Mouse (Mus musculus): ENCODE measurements around the gene Dusp15. TPM values are rescaled to one million over a fixed set of nuclear protein-coding genes. Genes with fewer than 3 reads are reported as not detected.

The Dusp15 gene
- polyA plus RNA-seq, 1 experiment from 2014 or later, result 8.8 TPM

DNA sequence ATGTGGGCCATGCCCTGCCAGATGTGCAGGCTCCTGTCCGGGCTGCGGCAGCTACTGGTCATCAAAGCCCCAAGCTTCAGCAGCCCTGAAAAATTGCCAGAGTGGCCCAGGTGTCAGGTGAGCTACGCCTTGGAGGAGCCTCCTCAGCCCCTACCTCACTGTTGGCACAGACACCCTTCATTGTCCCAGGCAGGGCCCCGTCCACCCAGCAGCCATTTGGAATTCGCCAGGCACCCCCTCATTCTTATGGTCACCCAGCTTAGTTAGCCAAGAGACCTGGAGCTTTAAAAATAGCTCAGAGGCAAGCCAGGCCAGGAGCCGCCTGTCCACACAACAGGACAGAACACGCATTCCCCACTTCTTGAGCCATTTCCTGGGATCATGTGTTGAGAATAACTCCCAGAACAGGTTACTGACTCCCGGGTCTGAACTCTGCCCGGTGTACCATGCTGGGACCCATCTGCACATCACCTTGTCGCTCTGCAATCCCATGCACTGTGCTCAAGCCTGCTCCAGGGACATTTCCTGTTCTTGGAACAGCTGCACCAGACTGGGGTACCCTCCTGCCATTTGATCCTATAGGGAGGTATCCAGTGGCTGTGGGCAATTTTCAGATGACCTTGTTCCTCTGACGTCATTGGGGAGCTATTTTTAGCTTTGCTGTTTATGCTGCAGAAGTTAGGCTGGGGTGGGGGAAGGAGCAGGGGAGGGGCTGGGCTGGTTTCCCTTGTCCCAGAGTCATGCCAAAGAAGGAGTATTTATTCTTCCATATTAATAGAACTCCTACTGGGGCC lies 46.3 kb downstream of the Dusp15 start:
- H3K9ac ChIP-seq (ENCODE audit: low read depth, low read length), result no peak overlapping the region
- ATAC-seq (replicated peaks; ENCODE audit: low FRiP score, low read depth), result peak; percentile 61
- DNase-seq (ENCODE audit: low spot score), result peak; percentile 63
- H3K4me3 ChIP-seq (replicated peaks; ENCODE audit: low read depth, low read length), result no peak overlapping the region
- WGBS, result 33% methylated on average over 11 of the region's 11 CpGs
- no peaks in the 10 kb centered on the region for H3K36me3 ChIP-seq (ENCODE audit: insufficient read depth, low read length)
- TF ChIP-seq CTCF (IDR thresholded peaks at IDR 0.05; ENCODE audit: low read depth), result no peak
- peaks cover 6% of the 10 kb centered on the region for H3K4me1 ChIP-seq (replicated peaks; ENCODE audit: insufficient read depth, low read length)
- H3K9me3 ChIP-seq (replicated peaks; ENCODE audit: low read length), result no peaks in the 10 kb centered on the region
- H3K4me2 ChIP-seq (ENCODE audit: low read length), result no peak overlapping the region
- peak overlapping the region; percentile 42; the same call in 1 of the 2 replicates for H3K27ac ChIP-seq
- no peaks in the 10 kb centered on the region for H3K27me3 ChIP-seq (ENCODE audit: insufficient read depth, low read length)

GRCm38 (mm10) chr2:152904127-152904643 lies 47.3 kb downstream of the Dusp15 start:
- Histone ChIP-seq H3K4me1 (replicated peaks; ENCODE audit: insufficient read depth, low read length) (peaks cover 6% of the 10 kb centered on the region), H3K9ac (ENCODE audit: low read depth, low read length) (no peak overlapping the region), H3K27ac (no peak overlapping the region), H3K9me3 (replicated peaks; ENCODE audit: low read length) (no peaks in the 10 kb centered on the region), H3K27me3 (ENCODE audit: insufficient read depth, low read length) (no peaks in the 10 kb centered on the region), H3K4me3 (replicated peaks; ENCODE audit: low read depth, low read length) (no peak overlapping the region), H3K36me3 (ENCODE audit: insufficient read depth, low read length) (no peaks in the 10 kb centered on the region), H3K4me2 (ENCODE audit: low read length) (no peak overlapping the region)
- 58% methylated on average over 5 of the region's 5 CpGs for WGBS
- DNase-seq (ENCODE audit: low spot score), result no peak
- TF ChIP-seq CTCF (IDR thresholded peaks at IDR 0.05; ENCODE audit: low read depth), result no peak
- no peak for ATAC-seq (replicated peaks; ENCODE audit: low FRiP score, low read depth)

DNA sequence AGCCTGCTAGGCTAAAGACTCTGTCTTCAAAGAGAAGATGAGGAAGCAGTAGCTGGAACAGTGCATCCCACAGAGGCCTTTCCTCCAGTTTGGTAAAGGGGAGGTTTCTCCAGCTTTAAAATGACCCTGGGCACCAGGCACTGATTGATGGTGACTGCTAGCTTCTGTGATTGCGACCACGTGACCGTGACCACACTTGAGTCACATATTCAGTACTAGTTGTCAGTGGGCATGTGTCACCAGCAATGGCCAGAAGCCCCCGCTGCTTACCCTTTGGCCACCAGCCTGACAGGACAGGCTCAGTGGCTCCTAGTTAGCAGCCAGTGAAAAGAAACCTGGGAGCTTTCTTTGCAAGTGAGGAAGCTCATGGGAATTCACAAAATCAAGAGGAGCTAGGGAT lies 47.9 kb downstream of the Dusp15 start:
- 40% methylated on average over 4 of the region's 4 CpGs for WGBS
- no peaks in the 10 kb centered on the region for H3K36me3 ChIP-seq (ENCODE audit: insufficient read depth, low read length)
- peaks cover 6% of the 10 kb centered on the region for H3K4me1 ChIP-seq (replicated peaks; ENCODE audit: insufficient read depth, low read length)
- no peak overlapping the region for H3K27ac ChIP-seq
- H3K9ac ChIP-seq (ENCODE audit: low read depth, low read length), result no peak overlapping the region
- TF ChIP-seq CTCF (IDR thresholded peaks at IDR 0.05; ENCODE audit: low read depth), result no peak
- no peaks in the 10 kb centered on the region for H3K27me3 ChIP-seq (ENCODE audit: insufficient read depth, low read length)
- H3K4me3 ChIP-seq (replicated peaks; ENCODE audit: low read depth, low read length), result no peak overlapping the region
- no peak for ATAC-seq (replicated peaks; ENCODE audit: low FRiP score, low read depth)
- no peaks in the 10 kb centered on the region for H3K9me3 ChIP-seq (replicated peaks; ENCODE audit: low read length)
- H3K4me2 ChIP-seq (ENCODE audit: low read length), result no peak overlapping the region
- no peak for DNase-seq (ENCODE audit: low spot score)

- DNase-seq (ENCODE audit: low spot score) (no peak), ATAC-seq (replicated peaks; ENCODE audit: low FRiP score, low read depth) (no peak)
- Histone ChIP-seq H3K27ac (no peak overlapping the region), H3K4me2 (ENCODE audit: low read length) (no peak overlapping the region), H3K27me3 (ENCODE audit: insufficient read depth, low read length) (no peaks in the 10 kb centered on the region), H3K9ac (ENCODE audit: low read depth, low read length) (no peak overlapping the region), H3K36me3 (ENCODE audit: insufficient read depth, low read length) (no peaks in the 10 kb centered on the region), H3K9me3 (replicated peaks; ENCODE audit: low read length) (no peaks in the 10 kb centered on the region), H3K4me1 (replicated peaks; ENCODE audit: insufficient read depth, low read length) (peaks cover 6% of the 10 kb centered on the region), H3K4me3 (replicated peaks; ENCODE audit: low read depth, low read length) (no peak overlapping the region)
- TF ChIP-seq CTCF (IDR thresholded peaks at IDR 0.05; ENCODE audit: low read depth), result no peak
- WGBS, result 19% methylated on average over 3 of the region's 3 CpGs
These were observed 48.8 kb downstream of the Dusp15 start for GRCm38 (mm10) chr2:152902658-152903057.

DNA sequence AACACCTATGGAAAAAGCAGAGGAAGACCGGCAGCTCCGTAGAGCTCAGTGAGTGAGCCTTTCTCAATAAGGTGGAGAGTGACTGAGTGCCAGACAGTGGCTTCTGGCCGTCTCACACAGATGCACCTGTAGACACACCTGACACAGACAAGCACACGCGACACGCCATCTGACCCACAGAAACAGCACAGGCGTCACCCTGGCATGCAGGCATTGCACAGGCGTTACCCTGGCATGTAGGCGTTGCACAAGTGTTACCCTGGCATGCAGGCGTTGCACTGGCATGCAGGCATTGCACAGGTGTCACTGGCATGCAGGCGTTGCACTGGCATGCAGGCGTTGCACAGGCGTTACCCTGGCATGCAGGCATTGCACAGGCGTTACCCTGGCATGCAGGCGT lies 50.2 kb downstream of the Dusp15 start:
- no peak for TF ChIP-seq CTCF (IDR thresholded peaks at IDR 0.05; ENCODE audit: low read depth)
- no peak overlapping the region for H3K9ac ChIP-seq (ENCODE audit: low read depth, low read length)
- H3K4me2 ChIP-seq (ENCODE audit: low read length), result no peak overlapping the region
- no peak overlapping the region for H3K27ac ChIP-seq
- no peak overlapping the region for H3K4me3 ChIP-seq (replicated peaks; ENCODE audit: low read depth, low read length)
- no peaks in the 10 kb centered on the region for H3K27me3 ChIP-seq (ENCODE audit: insufficient read depth, low read length)
- H3K9me3 ChIP-seq (replicated peaks; ENCODE audit: low read length), result no peaks in the 10 kb centered on the region
- no peaks in the 10 kb centered on the region for H3K36me3 ChIP-seq (ENCODE audit: insufficient read depth, low read length)
- WGBS, result 92% methylated on average over 15 of the region's 15 CpGs
- ATAC-seq (replicated peaks; ENCODE audit: low FRiP score, low read depth) (no peak), DNase-seq (ENCODE audit: low spot score) (no peak)
- H3K4me1 ChIP-seq (replicated peaks; ENCODE audit: insufficient read depth, low read length), result peaks cover 6% of the 10 kb centered on the region

- no peak overlapping the region for H3K4me3 ChIP-seq (replicated peaks; ENCODE audit: low read depth, low read length)
- H3K9ac ChIP-seq (ENCODE audit: low read depth, low read length), result no peak overlapping the region
- DNase-seq (ENCODE audit: low spot score) (peak; percentile 70), ATAC-seq (replicated peaks; ENCODE audit: low FRiP score, low read depth) (no peak)
- 48% methylated on average over 6 of the region's 6 CpGs for WGBS
- TF ChIP-seq CTCF (IDR thresholded peaks at IDR 0.05; ENCODE audit: low read depth), result no peak
- no peaks in the 10 kb centered on the region; the same call in 1 of the 2 replicates for H3K4me1 ChIP-seq (replicated peaks; ENCODE audit: insufficient read depth, low read length)
- H3K4me2 ChIP-seq (ENCODE audit: low read length), result no peak overlapping the region
- no peaks in the 10 kb centered on the region for H3K9me3 ChIP-seq (replicated peaks; ENCODE audit: low read length)
- H3K27me3 ChIP-seq (ENCODE audit: insufficient read depth, low read length), result no peaks in the 10 kb centered on the region
- H3K27ac ChIP-seq, result no peak overlapping the region
- peaks cover 4% of the 10 kb centered on the region for H3K36me3 ChIP-seq (ENCODE audit: insufficient read depth, low read length)
These were observed 52.5 kb downstream of the Dusp15 start for GRCm38 (mm10) chr2:152899011-152899410.
